Mouse (Mus musculus): ENCODE results near the gene H2-Oa. TPM values are rescaled to one million over a fixed set of nuclear protein-coding genes. Genes with fewer than 3 reads are reported as not detected.
A peak's percentile ranks its signal among the peaks of the same experiment; 100 is the strongest.

The H2-Oa gene
- polyA plus RNA-seq, 1 experiment from 2014 or later: 0.14 TPM

GRCm38 (mm10) chr17:34097272-34097671, 5.1 kb downstream of the H2-Oa start:
- ATAC-seq: no peak
- Histone ChIP-seq H3K9me3 (ENCODE audit: control insufficient read depth, low read length) (no peaks in the 10 kb centered on the region), H3K4me2 (ENCODE audit: low read length) (no peak overlapping the region), H3K27me3 (replicated peaks; ENCODE audit: control insufficient read depth, insufficient read depth, low read length) (no peaks in the 10 kb centered on the region), H3K36me3 (ENCODE audit: control insufficient read depth, insufficient read depth, low read length) (no peaks in the 10 kb centered on the region), H3K4me1 (ENCODE audit: control insufficient read depth, insufficient read depth, low read depth, low read length) (peaks cover 2% of the 10 kb centered on the region; the same call in 1 of the 2 replicates), H3K9ac (ENCODE audit: low read depth, low read length) (no peak overlapping the region), H3K27ac (ENCODE audit: low read depth, low read length) (no peak overlapping the region), H3K4me3 (ENCODE audit: low read length) (no peak overlapping the region)
- 73% methylated on average over 5 of the region's 5 CpGs for WGBS

- no peaks in the 10 kb centered on the region for H3K9me3 ChIP-seq (ENCODE audit: control insufficient read depth, low read length)
- H3K27ac ChIP-seq (ENCODE audit: low read depth, low read length): no peak overlapping the region
- no peak overlapping the region for H3K4me2 ChIP-seq (ENCODE audit: low read length)
- ATAC-seq: no peak
- H3K4me1 ChIP-seq (ENCODE audit: control insufficient read depth, insufficient read depth, low read depth, low read length): peaks cover 2% of the 10 kb centered on the region; the same call in 1 of the 2 replicates
- no peaks in the 10 kb centered on the region for H3K27me3 ChIP-seq (replicated peaks; ENCODE audit: control insufficient read depth, insufficient read depth, low read length)
- H3K36me3 ChIP-seq (ENCODE audit: control insufficient read depth, insufficient read depth, low read length): no peaks in the 10 kb centered on the region
- no peak overlapping the region for H3K4me3 ChIP-seq (ENCODE audit: low read length)
- 66% methylated on average over 10 of the region's 10 CpGs for WGBS
- H3K9ac ChIP-seq (ENCODE audit: low read depth, low read length): no peak overlapping the region
These were observed 6.8 kb downstream of the H2-Oa start for GRCm38 (mm10) chr17:34098709-34099479.

- WGBS: 44% methylated on average over 5 of the region's 5 CpGs
- Histone ChIP-seq H3K4me1 (ENCODE audit: control insufficient read depth, insufficient read depth, low read depth, low read length) (peaks cover 2% of the 10 kb centered on the region; the same call in 1 of the 2 replicates), H3K4me3 (ENCODE audit: low read length) (no peak overlapping the region), H3K9me3 (ENCODE audit: control insufficient read depth, low read length) (no peaks in the 10 kb centered on the region), H3K27ac (ENCODE audit: low read depth, low read length) (no peak overlapping the region), H3K36me3 (ENCODE audit: control insufficient read depth, insufficient read depth, low read length) (no peaks in the 10 kb centered on the region), H3K4me2 (ENCODE audit: low read length) (no peak overlapping the region), H3K9ac (ENCODE audit: low read depth, low read length) (no peak overlapping the region), H3K27me3 (replicated peaks; ENCODE audit: control insufficient read depth, insufficient read depth, low read length) (no peaks in the 10 kb centered on the region)
- no peak for ATAC-seq
These were observed 7.4 kb downstream of the H2-Oa start for GRCm38 (mm10) chr17:34099531-34099930.

GRCm38 (mm10) chr17:34101185-34101584, 9.0 kb downstream of the H2-Oa start:
- peaks cover 2% of the 10 kb centered on the region; the same call in 1 of the 2 replicates for H3K9me3 ChIP-seq (ENCODE audit: control insufficient read depth, low read length)
- H3K9ac ChIP-seq (ENCODE audit: low read depth, low read length): no peak overlapping the region
- no peak overlapping the region for H3K27ac ChIP-seq (ENCODE audit: low read depth, low read length)
- H3K36me3 ChIP-seq (ENCODE audit: control insufficient read depth, insufficient read depth, low read length): no peaks in the 10 kb centered on the region
- H3K27me3 ChIP-seq (replicated peaks; ENCODE audit: control insufficient read depth, insufficient read depth, low read length): no peaks in the 10 kb centered on the region
- peaks cover 2% of the 10 kb centered on the region; the same call in 1 of the 2 replicates for H3K4me1 ChIP-seq (ENCODE audit: control insufficient read depth, insufficient read depth, low read depth, low read length)
- H3K4me2 ChIP-seq (ENCODE audit: low read length): no peak overlapping the region; the same call in 1 of the 2 replicates
- WGBS: 32% methylated on average over 5 of the region's 5 CpGs
- ATAC-seq: peak; percentile 6; the same call in 1 of the 2 replicates
- no peak overlapping the region for H3K4me3 ChIP-seq (ENCODE audit: low read length)

- H3K4me1 ChIP-seq (ENCODE audit: control insufficient read depth, insufficient read depth, low read depth, low read length): peaks cover 2% of the 10 kb centered on the region; the same call in 1 of the 2 replicates
- H3K4me3 ChIP-seq (ENCODE audit: low read length): peak overlapping the region; percentile 17; the same call in 1 of the 2 replicates
- ATAC-seq: peak; percentile 85
- H3K27me3 ChIP-seq (replicated peaks; ENCODE audit: control insufficient read depth, insufficient read depth, low read length): no peaks in the 10 kb centered on the region
- no peak overlapping the region for H3K9ac ChIP-seq (ENCODE audit: low read depth, low read length)
- H3K9me3 ChIP-seq (ENCODE audit: control insufficient read depth, low read length): peaks cover 2% of the 10 kb centered on the region; the same call in 1 of the 2 replicates
- no peak overlapping the region for H3K27ac ChIP-seq (ENCODE audit: low read depth, low read length)
- H3K36me3 ChIP-seq (ENCODE audit: control insufficient read depth, insufficient read depth, low read length): no peaks in the 10 kb centered on the region
- peak overlapping the region; percentile 48 for H3K4me2 ChIP-seq (ENCODE audit: low read length)
- 7% methylated on average over 12 of the region's 12 CpGs for WGBS
These were observed 9.5 kb downstream of the H2-Oa start for GRCm38 (mm10) chr17:34101604-34102032.

- WGBS: 83% methylated on average over 6 of the region's 6 CpGs
- Histone ChIP-seq H3K9me3 (ENCODE audit: control insufficient read depth, low read length) (peaks cover 2% of the 10 kb centered on the region; the same call in 1 of the 2 replicates), H3K4me3 (ENCODE audit: low read length) (no peak overlapping the region), H3K27ac (ENCODE audit: low read depth, low read length) (no peak overlapping the region), H3K36me3 (ENCODE audit: control insufficient read depth, insufficient read depth, low read length) (no peaks in the 10 kb centered on the region), H3K4me2 (ENCODE audit: low read length) (no peak overlapping the region), H3K4me1 (ENCODE audit: control insufficient read depth, insufficient read depth, low read depth, low read length) (peaks cover 2% of the 10 kb centered on the region; the same call in 1 of the 2 replicates), H3K9ac (ENCODE audit: low read depth, low read length) (no peak overlapping the region), H3K27me3 (replicated peaks; ENCODE audit: control insufficient read depth, insufficient read depth, low read length) (no peaks in the 10 kb centered on the region)
- ATAC-seq: no peak
These were observed 10.7 kb downstream of the H2-Oa start for GRCm38 (mm10) chr17:34102831-34103230.

- no peak for ATAC-seq
- no peak overlapping the region for H3K4me3 ChIP-seq (ENCODE audit: low read length)
- no peak overlapping the region for H3K4me2 ChIP-seq (ENCODE audit: low read length)
- H3K27me3 ChIP-seq (replicated peaks; ENCODE audit: control insufficient read depth, insufficient read depth, low read length): no peaks in the 10 kb centered on the region
- no peaks in the 10 kb centered on the region; the same call in 1 of the 2 replicates for H3K36me3 ChIP-seq (ENCODE audit: control insufficient read depth, insufficient read depth, low read length)
- H3K4me1 ChIP-seq (ENCODE audit: control insufficient read depth, insufficient read depth, low read depth, low read length): peaks cover 2% of the 10 kb centered on the region
- WGBS: 89% methylated on average over 9 of the region's 9 CpGs
- H3K27ac ChIP-seq (ENCODE audit: low read depth, low read length): no peak overlapping the region
- H3K9me3 ChIP-seq (ENCODE audit: control insufficient read depth, low read length): peaks cover 2% of the 10 kb centered on the region; the same call in 1 of the 2 replicates
- H3K9ac ChIP-seq (ENCODE audit: low read depth, low read length): no peak overlapping the region
These were observed 12.7 kb downstream of the H2-Oa start for GRCm38 (mm10) chr17:34104804-34105203.

- no peak for ATAC-seq
- Histone ChIP-seq H3K4me1 (ENCODE audit: control insufficient read depth, insufficient read depth, low read depth, low read length) (peaks cover 2% of the 10 kb centered on the region), H3K4me2 (ENCODE audit: low read length) (no peak overlapping the region), H3K9ac (ENCODE audit: low read depth, low read length) (no peak overlapping the region), H3K27me3 (replicated peaks; ENCODE audit: control insufficient read depth, insufficient read depth, low read length) (no peaks in the 10 kb centered on the region), H3K36me3 (ENCODE audit: control insufficient read depth, insufficient read depth, low read length) (peaks cover 6% of the 10 kb centered on the region), H3K4me3 (ENCODE audit: low read length) (no peak overlapping the region), H3K9me3 (ENCODE audit: control insufficient read depth, low read length) (peaks cover 2% of the 10 kb centered on the region; the same call in 1 of the 2 replicates), H3K27ac (ENCODE audit: low read depth, low read length) (no peak overlapping the region)
- 89% methylated on average over 7 of the region's 7 CpGs for WGBS
These were observed 14.4 kb downstream of the H2-Oa start for GRCm38 (mm10) chr17:34106555-34106954.

GRCm38 (mm10) chr17:34107109-34107867, 15.1 kb downstream of the H2-Oa start:
- 82% methylated on average over 7 of the region's 7 CpGs for WGBS
- no peak for ATAC-seq

More at GRCm38 (mm10) chr17:34107109-34107867, 15.1 kb downstream of the H2-Oa start:
- H3K36me3 ChIP-seq (ENCODE audit: control insufficient read depth, insufficient read depth, low read length): peaks cover 13% of the 10 kb centered on the region
- no peaks in the 10 kb centered on the region for H3K27me3 ChIP-seq (replicated peaks; ENCODE audit: control insufficient read depth, insufficient read depth, low read length)
- H3K4me2 ChIP-seq (ENCODE audit: low read length): no peak overlapping the region
- no peaks in the 10 kb centered on the region; the same call in 1 of the 2 replicates for H3K4me1 ChIP-seq (ENCODE audit: control insufficient read depth, insufficient read depth, low read depth, low read length)
- no peak overlapping the region for H3K4me3 ChIP-seq (ENCODE audit: low read length)
- H3K9me3 ChIP-seq (ENCODE audit: control insufficient read depth, low read length): peaks cover 2% of the 10 kb centered on the region; the same call in 1 of the 2 replicates
- no peak overlapping the region for H3K9ac ChIP-seq (ENCODE audit: low read depth, low read length)
- no peak overlapping the region for H3K27ac ChIP-seq (ENCODE audit: low read depth, low read length)
